Mouse (Mus musculus) lung, postnatal 4 days (tissue): ENCODE measurements at regions not wholly inside any gene's neighbourhood (a gene's known extent, or its start where the extent isn't known, plus 50 kb on each side); places are given as distances from the start of the nearest gene placed in this dataset.

Experiments
- DNase-seq, 2 experiments: peaks; one replicate each; pipeline ENCODE4 v3.0.0; 2021

DNA sequence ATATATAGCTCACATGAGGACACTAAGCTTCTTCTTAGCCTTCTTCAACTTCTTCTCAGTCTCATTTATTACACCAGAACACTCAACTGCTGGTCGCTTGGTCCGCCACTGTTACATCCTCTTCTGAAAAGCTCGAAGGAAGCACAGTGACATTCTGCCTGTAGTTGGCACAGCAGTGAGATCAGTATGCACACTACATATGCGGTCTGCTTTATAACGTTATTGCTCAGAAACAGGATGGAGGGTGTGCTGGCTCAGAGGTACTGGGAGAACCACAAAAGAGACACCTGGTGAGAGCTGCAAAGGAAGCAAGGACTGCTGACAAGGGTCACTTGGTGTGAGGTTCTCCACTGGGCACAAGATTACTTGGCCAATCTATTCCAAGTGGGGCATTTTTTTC lies 179.5 kb downstream of the Ets1 start:
- DNase-seq: no peak

DNA sequence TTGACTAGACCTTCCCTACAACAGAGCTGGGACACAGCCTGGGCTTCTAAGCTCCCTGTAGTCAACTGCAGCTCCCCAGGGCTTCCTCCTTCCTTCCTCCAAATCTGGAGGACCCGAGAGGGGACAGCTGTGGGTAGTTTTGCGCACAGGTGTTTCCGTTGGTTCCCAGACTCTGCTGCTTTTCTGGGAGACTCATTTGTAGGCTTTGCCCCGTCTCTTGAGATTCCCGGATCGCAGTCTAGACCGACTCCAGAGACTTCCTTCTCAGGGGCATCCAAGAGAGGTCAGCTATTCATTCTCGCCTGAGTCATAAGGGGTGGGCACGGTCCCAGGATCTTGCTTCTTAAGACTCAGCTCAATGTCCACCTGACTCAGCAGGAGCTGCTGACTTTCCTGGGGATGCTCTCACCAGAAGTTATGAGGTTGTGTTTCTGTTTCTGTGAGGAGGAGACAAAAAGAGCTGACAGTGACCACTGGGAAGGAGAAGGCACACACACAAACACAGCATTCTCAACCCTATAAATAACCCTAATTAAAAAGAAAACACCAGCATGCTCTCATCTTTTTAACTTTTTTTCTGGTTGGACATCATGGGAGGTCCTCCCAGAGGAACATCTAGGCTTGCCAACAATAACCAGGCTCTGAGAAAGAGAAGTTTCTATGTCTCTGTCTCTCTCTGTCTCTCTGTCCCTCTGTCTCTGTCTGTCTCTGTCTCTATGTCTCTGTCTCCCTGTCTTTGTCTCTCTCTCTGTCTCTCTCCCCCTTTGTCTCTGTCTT lies 180.8 kb downstream of the Ets1 start:
- DNase-seq: no peak

DNA sequence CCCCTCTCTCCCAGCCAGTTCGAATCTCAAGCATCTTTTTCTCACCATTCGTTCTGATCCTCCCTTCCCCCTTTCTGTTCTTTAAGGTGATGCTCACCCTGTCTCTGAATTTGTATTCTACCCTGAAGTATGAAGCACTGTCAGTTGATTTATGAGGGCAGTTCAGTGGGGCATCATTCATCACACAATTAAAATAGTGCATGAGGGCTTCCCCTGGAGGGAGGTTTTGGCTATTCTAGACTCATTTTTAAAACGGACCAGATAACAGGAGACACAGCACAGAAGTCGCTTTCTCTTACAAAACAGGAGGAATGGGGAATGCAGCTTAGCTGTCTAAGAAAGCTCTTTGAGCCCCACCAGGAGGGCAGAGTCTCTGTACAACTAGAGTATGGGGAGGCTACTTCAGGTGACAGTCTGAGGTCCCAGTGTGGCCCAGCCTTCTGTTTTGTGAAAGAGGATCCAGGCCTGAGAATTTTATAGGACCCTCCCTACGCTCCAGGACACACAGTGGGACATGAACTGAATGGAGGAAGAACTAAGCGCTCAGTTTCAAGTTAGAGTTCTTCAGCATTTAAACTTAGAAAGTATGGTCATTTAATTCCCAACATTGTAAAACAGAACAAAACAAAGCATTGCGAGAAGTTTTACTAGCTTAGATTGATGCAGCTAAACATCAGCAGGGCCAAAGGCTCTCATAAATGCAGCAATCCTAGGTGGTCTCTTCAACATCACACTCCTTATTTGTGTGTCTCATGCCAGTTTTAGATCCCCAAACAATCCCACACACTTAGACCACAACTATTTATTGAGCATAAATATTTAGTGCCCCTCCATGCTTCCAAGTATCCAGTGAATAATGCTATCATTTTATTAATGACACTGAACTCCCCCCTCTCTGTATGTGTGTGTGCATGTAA lies 181.7 kb downstream of the Ets1 start:
- DNase-seq: no peak

- DNase-seq: peak in 1 of 2 experiments; percentile 63
These were observed 187.6 kb downstream of the Ets1 start for GRCm38 (mm10) chr9:32823439-32824133.

DNA sequence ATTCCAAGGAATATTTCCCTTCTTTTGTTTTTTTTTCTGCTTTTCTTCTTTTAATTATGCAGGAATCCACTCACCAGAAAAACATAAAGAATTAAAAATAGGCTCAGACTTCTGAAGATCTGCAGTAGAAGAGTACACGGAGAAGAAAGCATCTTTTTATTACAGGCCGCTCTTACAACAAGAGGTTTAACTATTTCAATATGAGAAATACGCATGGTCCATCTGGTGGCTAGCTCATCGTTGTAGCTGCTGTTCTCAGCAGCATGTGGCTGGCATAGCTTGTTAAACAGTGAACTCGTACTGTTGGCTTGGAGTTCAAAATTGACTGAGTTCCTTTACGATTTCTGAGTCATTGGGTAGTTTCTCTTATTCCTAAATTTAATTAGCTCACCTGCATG lies 188.1 kb downstream of the Ets1 start:
- DNase-seq: no peak

- DNase-seq: no peak
These were observed 194.4 kb downstream of the Ets1 start for GRCm38 (mm10) chr9:32830268-32830891.

DNA sequence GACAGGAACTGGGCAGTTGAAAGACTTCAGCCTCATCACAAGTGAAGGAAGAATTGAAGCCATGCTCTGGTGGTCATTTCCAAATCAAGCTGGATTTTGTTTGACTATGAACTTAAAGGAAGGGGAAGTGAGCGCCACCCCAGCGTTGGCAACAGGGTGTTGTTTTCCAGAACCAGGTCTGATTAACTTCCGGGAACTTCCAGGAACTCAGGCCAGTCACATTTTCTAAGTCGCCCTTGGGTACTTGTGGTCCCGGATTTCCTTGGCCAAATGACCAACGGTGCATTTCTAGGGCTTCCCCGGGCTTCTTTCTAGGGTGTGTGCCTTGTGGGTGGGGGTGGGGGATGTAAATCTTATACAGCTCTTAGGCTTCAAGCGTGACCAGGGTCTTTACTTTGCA lies 197.4 kb downstream of the Ets1 start:
- DNase-seq: no peak

GRCm38 (mm10) chr9:32834751-32835625 lies 199.0 kb downstream of the Ets1 start:
- no peak for DNase-seq

DNA sequence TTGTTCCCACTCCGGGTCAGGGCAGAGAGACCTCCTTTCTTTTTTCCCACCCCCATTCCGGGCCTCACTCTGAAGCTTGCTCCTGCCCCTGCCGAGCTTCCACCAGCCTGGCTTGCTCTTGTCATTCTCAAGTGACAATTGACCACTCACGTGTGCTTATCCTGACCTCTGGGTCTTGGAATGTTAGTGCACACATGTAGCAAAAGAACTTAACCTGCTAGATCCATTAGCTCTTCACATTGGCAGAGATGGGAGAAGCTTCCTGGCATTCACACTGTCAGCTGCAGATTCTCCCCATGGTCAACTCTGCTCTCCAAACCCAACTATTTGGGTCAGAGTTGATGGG lies 199.6 kb downstream of the Ets1 start:
- DNase-seq: no peak

- DNase-seq: no peak
These were observed 200.3 kb downstream of the Ets1 start for GRCm38 (mm10) chr9:32836371-32836770.

- DNase-seq: no peak
These were observed 211.3 kb downstream of the Ets1 start for GRCm38 (mm10) chr9:32847361-32847760.

DNA sequence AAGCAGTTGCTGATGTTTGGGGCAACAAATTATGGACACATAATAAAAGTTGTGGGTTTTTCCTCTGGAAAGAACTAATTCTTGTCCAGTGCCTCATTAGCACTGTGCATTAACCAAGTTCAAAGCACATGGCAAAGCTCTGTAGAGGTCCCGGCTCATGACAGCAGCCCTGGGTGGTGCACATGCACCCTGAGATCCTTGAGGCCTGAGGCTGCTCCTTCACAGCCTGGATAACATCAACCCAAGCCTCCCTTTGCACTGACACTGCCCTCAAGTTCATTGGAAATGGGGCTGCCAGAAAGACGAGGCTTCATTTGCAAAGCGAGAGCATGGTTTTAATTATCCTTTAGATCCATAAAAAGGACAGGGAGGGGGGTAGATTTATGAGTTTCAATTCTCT lies 216.3 kb downstream of the Ets1 start:
- no peak for DNase-seq

GRCm38 (mm10) chr9:32863286-32863685 lies 227.3 kb downstream of the Ets1 start:
- no peak for DNase-seq

DNA sequence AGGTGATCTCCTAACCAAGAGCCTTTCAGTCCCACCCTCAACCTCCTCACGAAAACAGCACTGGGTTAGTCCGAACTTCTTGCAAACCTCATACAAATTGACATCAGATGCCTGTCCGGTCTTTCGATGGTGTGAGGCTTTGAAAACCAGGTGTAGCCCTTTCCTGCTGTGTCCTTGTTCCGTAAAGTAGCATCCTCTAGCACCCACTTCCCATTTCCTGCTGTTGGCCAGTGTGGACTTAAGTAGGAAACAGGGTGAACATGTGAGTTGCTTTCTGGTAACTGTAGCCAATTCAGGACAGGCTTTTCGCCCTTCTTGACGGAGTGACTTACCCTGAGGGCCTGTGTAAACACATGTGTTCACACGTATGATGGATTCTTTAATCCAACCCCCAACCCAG lies 232.9 kb downstream of the Ets1 start:
- DNase-seq: no peak

DNA sequence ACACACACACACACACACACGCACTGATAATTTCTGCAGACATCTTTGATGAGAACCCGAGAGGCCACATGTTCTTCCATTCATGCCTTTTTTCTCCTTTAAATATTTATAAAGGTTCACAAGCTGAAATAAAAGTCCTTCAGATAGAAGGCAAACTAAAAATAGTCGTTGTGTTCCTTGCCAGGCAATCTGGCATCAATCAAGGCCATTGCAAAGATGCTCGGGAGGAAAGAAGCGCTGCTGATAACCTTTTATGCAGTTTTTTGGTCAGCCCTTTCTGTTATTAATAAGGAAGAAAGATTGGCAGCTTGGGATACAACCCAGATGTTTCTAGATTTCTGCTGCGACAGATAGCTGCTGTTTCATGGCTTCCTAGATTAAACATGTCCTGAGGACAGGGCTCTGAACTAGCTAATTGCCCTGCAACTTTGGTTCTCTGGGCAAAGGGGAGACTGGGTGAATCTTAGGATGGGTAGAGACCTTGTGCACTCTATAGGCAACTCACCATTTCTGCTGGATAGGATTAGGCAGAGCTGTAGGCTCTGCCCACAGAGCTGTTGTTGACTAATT lies 238.4 kb downstream of the Ets1 start:
- no peak for DNase-seq

GRCm38 (mm10) chr9:32882819-32883587 lies 247.0 kb downstream of the Ets1 start:
- no peak for DNase-seq

- DNase-seq: peak; percentile 31 to 60
These were observed 250.1 kb downstream of the Ets1 start for GRCm38 (mm10) chr9:32886008-32886650.

DNA sequence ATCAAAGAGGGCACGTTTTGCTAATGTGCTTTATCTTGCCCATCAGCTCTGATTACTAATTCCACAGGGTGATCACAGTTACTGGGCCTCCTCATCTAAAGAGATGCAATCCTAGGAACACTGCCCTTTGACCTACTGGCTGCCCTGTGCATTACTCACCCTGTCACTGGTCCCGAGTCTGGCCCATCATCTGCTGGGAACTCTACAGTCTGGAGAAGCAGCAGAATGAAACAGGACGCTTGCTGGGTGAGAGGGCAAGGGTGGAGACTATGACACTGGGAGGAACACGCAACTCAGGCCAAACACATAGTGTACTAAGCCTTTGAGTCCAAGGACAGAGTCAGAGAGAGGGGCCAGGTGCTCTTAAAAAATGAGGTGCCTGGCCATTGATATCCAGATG lies 263.8 kb downstream of the Ets1 start:
- no peak for DNase-seq

DNA sequence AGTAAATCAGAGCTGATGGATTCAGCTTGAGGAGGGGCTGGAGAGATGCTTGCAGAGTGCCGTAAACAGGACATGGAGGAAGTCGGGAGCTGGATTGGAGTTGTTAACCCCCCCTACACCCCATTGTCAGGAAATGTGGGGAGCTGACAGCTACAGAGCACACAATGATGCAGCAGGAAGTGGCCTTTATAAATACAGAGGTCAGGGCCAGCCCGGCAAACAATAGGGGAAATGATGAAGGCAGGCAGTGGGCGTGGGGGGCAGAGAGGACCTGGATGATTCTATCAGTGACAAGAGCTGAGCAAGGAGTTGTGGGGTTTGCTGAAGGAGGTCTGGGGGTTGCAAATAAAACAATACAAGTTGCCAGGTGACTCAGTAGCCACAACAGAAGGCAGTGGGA lies 265.3 kb downstream of the Ets1 start:
- DNase-seq: peak; percentile 76 to 89

- DNase-seq: peak in 1 of 2 experiments; percentile 30
These were observed 270.3 kb downstream of the Ets1 start for GRCm38 (mm10) chr9:32906233-32906872.
